Mouse (Mus musculus) neural tube, embryonic 13.5 days (tissue): ENCODE results near the gene Snd1. TPM values are rescaled to one million over a fixed set of nuclear protein-coding genes. Genes with fewer than 3 reads are reported as not detected.

Source experiments
- ATAC-seq: fragments of 200-750 bp; cut with Nextera tagmentation; 2 replicates; pipeline ENCODE4 v1.8.0; 2017; ENCODE audit warnings: low read depth, mild to moderate bottlenecking, moderate TSS enrichment, moderate library complexity
- H3K27ac ChIP-seq: fragments of 300-500 bp; sonication (generic); replicated peaks from 2 replicates; pipeline ENCODE4 v1.5.1; 2015; ENCODE audit warnings: moderate library complexity, mild to moderate bottlenecking, inconsistent platforms
- H3K27me3 ChIP-seq: fragments of 300-500 bp; sonication (generic); 2 replicates; pipeline ENCODE4 v1.6.1; 2015; ENCODE audit warnings: mild to moderate bottlenecking, inconsistent platforms
- H3K36me3 ChIP-seq: fragments of 300-500 bp; sonication (generic); 2 replicates; pipeline ENCODE4 v1.6.1; 2015; ENCODE audit warnings: mild to moderate bottlenecking, inconsistent platforms
- H3K4me1 ChIP-seq: fragments of 300-500 bp; sonication (generic); replicated peaks from 2 replicates; pipeline ENCODE4 v1.6.1; 2015; ENCODE audit warnings: inconsistent platforms
- H3K4me2 ChIP-seq: fragments of 300-500 bp; sonication (generic); 2 replicates; pipeline ENCODE4 v1.6.1; 2015; ENCODE audit warnings: inconsistent platforms, mild to moderate bottlenecking, moderate library complexity
- H3K4me3 ChIP-seq: fragments of 300-500 bp; sonication (generic); 2 replicates; pipeline ENCODE4 v1.5.1; 2015; ENCODE audit warnings: mild to moderate bottlenecking, inconsistent platforms
- H3K9ac ChIP-seq: fragments of 300-500 bp; sonication (generic); 2 replicates; pipeline ENCODE4 v1.6.1; 2015; ENCODE audit warnings: moderate library complexity, mild to moderate bottlenecking, inconsistent platforms
- H3K9me3 ChIP-seq: fragments of 300-500 bp; sonication (generic); 2 replicates; pipeline ENCODE4 v1.6.1; 2016; ENCODE audit warnings: inconsistent platforms
- WGBS: fragments of 180-500 bp; shearing (Covaris S2); methylation state at CpG from one replicate; pipeline ENCODE4 v1.1.7; 2015; 5-methylcytosine and 5-hydroxymethylcytosine counted together
- polyA plus RNA-seq: library from polyadenylated mRNA; unstranded; fragments of >200 nt; fragmentation: Nextera tagmentation; extraction: Ambion mirVana; gene quantifications from 2 replicates; pipeline ENCODE4 v1.2.1, GENCODE M21; 2015

Gene Snd1
- polyA plus RNA-seq, 1 experiment from 2014 or later = 77.5 TPM

DNA sequence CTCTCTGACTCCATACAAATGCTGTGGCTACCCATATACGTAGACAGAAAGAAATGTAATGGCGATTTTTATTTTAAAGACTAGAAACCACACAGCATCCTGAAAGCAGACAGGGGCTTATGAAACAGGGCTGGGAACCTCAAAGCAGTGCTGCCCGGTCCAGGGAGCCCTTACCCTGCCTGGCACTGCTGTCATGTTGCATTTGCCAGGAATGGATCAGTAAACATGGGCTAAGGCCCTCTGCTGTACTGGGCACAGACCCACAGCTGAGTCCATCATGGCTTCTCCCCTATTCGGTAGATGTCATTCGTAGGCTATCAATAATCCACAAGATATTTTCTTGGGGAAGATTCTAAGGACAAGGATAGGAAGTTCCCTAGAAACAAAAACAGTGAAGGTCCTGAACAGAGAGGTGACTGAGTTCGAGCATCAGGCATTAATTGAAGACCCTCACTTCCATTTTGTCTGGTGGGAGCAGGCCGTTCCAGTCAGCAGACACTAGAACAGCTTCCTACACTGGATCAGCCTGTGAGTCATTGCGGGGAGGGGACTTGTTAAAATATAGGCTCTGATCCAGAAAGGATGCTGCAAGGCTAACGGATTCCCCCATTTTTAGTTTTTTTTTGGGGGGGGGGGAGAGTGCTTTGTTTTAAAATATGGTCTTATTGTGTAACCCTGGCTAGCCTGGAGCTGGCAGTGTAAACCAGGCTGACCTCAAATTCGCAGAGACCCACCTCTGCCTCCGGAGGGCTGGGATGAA is 422.6 kb downstream of the Snd1 start:
- Histone ChIP-seq H3K27me3 (0 out of 2 replicates have a peak, but pooled peaks cover 3% of the 10 kb centered on the region), H3K36me3 (no peaks in the 10 kb centered on the region), H3K27ac (0 out of 2 replicates have a peak overlapping the region, but pooled peaks have one; percentile 2), H3K4me1 (peaks cover 45% of the 10 kb centered on the region), H3K4me3 (no peak overlapping the region), H3K9ac (no peak overlapping the region), H3K9me3 (no peaks in the 10 kb centered on the region), H3K4me2 (no peak overlapping the region)
- ATAC-seq = peak; percentile 26; the same call in 1 of the 2 replicates
- 54% methylated on average over 11 of the region's 11 CpGs for WGBS

DNA sequence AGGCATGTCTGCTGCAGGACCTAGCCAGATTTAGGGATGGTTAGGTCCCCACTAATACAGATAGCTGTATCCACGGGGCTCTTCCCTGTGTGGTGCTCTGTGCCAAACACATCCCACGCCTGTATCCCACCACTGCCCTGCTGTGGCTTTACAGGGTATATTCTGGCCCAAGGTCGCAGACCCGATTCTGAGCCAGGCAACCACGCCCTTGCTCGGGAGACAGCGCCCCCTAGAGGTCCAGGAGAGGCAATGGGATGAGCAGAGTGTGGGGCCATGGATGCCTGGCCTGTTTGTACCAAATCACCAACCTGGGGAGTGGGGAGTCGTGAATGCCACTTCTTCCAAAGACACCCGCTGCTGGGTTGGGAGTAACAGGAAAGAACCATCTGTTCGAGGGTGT is 423.9 kb downstream of the Snd1 start:
- Histone ChIP-seq H3K27ac (no peak overlapping the region), H3K4me2 (no peak overlapping the region), H3K9ac (no peak overlapping the region), H3K4me1 (peaks cover 41% of the 10 kb centered on the region), H3K36me3 (no peaks in the 10 kb centered on the region), H3K9me3 (no peaks in the 10 kb centered on the region), H3K4me3 (no peak overlapping the region), H3K27me3 (0 out of 2 replicates have a peak, but pooled peaks cover under 1% of the 10 kb centered on the region)
- ATAC-seq = no peak
- WGBS = 16% methylated on average over 10 of the region's 10 CpGs

DNA sequence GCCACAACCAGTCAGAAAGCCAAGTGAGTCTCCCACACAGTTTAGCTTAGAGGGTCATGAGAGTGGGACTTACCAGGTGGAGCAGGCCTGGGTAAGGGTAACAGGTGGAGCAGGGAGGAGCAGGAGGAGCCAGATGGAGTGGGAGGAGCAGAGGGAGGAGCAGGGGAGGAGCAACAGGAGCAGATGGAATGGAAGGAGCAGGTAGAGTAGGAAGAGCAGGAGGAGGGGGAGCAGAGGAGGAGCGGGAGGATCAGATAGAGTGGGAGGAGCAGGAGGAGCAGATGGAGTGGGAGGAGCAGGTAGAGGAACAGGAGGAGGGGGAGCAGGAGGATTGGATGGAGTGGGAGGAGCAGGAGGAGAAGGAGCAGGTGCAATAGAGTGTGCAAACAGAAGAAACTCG is 427.6 kb downstream of the Snd1 start:
- ATAC-seq = no peak
- Histone ChIP-seq H3K36me3 (no peaks in the 10 kb centered on the region), H3K27me3 (no peaks in the 10 kb centered on the region)

DNA sequence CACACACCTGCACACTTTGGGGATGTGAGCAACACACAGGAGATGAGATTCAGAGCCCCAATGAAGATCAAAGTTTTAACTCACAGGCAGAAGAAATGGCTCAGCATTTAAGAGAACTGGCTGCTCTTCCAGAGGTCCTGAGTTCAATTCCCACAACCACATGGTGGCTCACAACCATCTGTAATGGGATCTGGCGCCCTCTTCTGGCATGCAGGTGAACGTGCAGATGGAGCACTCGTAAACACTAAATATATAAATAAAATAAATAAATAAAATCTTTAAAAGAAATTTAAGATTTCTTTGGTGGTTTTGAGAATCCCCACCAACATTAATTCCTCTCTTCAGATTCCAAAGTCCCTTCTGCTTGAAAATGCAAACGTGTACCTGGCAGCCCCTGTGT is 429.5 kb downstream of the Snd1 start:
- Histone ChIP-seq H3K4me2 (no peak overlapping the region), H3K9me3 (no peaks in the 10 kb centered on the region), H3K9ac (no peak overlapping the region), H3K27me3 (no peaks in the 10 kb centered on the region), H3K4me3 (no peak overlapping the region), H3K36me3 (no peaks in the 10 kb centered on the region), H3K4me1 (peaks cover 13% of the 10 kb centered on the region), H3K27ac (no peak overlapping the region)
- 69% methylated on average over 4 of the region's 4 CpGs for WGBS
- ATAC-seq = no peak

More for the DNA sequence above, 427.6 kb downstream of the Snd1 start:
- no peaks in the 10 kb centered on the region for H3K9me3 ChIP-seq
- WGBS = 56% methylated on average over 2 of the region's 2 CpGs
- H3K4me2 ChIP-seq = no peak overlapping the region
- no peak overlapping the region for H3K9ac ChIP-seq
- H3K4me3 ChIP-seq = no peak overlapping the region
- peaks cover 24% of the 10 kb centered on the region for H3K4me1 ChIP-seq
- H3K27ac ChIP-seq = no peak overlapping the region

DNA sequence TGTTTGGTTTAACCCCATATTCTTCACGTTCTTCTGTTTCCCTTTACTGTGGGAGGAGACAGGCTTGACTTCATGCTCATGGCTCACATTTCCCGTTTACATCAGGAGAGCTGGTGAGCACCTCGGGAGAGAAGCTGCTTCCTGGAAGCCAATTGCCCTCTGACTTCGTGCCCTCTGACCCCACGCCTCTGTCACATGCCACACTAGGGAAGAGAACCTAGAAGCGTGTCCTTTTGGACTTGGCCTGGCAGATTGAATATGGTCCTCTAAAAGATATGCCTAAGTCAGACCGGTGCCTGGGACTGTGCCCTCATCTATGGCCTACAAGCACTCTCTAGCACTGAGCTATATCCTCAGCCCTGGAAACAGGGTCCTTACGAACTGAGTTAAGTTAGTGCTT is 430.4 kb downstream of the Snd1 start:
- Histone ChIP-seq H3K27ac (no peak overlapping the region), H3K4me2 (no peak overlapping the region), H3K9me3 (no peaks in the 10 kb centered on the region), H3K27me3 (no peaks in the 10 kb centered on the region), H3K9ac (no peak overlapping the region), H3K36me3 (no peaks in the 10 kb centered on the region), H3K4me1 (peaks cover 13% of the 10 kb centered on the region), H3K4me3 (no peak overlapping the region)
- no peak for ATAC-seq
- 78% methylated on average over 8 of the region's 8 CpGs for WGBS

DNA sequence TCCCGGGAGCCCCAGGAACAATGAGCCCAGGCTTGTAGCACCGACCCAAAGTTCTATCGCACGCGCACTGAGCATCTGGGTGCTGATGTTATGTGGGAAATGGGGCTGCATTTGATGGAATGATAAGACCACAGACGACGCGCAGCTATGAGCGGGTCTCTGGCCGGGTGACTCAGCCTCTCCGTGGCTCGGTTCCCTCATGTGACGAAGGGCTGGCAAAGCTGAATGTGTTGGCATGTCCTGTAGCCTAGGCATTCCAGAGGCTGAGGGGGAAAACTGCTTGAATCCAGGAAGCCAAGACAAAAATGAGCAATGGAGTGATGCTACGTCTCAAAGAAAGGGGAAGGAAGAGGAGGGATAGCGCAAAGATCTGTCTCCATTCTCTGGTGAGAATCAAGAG is 434.9 kb downstream of the Snd1 start:
- no peak overlapping the region for H3K9ac ChIP-seq
- ATAC-seq = no peak
- no peak overlapping the region for H3K4me2 ChIP-seq
- H3K27me3 ChIP-seq = no peaks in the 10 kb centered on the region
- WGBS = 84% methylated on average over 15 of the region's 15 CpGs
- no peaks in the 10 kb centered on the region for H3K36me3 ChIP-seq
- H3K4me3 ChIP-seq = no peak overlapping the region
- no peaks in the 10 kb centered on the region for H3K9me3 ChIP-seq
- peaks cover 13% of the 10 kb centered on the region for H3K4me1 ChIP-seq
- no peak overlapping the region for H3K27ac ChIP-seq

DNA sequence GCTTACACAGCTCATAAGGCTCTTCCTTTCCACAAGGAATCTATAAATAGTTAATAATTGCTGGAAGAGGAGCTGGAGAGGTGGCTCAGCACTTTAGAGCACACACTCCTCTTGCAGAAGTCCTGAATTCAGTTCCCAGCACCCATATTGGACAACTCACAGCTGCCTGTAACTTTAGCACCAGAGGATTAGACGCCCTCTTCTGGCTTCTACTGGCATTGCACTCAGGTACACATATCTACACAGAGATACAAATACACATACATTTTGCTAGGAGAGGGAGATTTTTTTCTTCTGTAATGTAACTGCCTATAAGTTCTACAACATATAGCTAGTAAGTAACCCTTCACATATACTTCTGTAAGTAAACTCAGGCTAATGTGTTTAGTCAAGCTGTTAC is 440.0 kb downstream of the Snd1 start:
- Histone ChIP-seq H3K4me3 (no peak overlapping the region), H3K9me3 (no peaks in the 10 kb centered on the region), H3K36me3 (no peaks in the 10 kb centered on the region), H3K4me1 (peaks cover 5% of the 10 kb centered on the region; the same call in 1 of the 2 replicates), H3K27ac (no peak overlapping the region), H3K9ac (no peak overlapping the region), H3K27me3 (no peaks in the 10 kb centered on the region), H3K4me2 (no peak overlapping the region)
- WGBS = 36% methylated on average over 1 of the region's 1 CpGs
- ATAC-seq = no peak

DNA sequence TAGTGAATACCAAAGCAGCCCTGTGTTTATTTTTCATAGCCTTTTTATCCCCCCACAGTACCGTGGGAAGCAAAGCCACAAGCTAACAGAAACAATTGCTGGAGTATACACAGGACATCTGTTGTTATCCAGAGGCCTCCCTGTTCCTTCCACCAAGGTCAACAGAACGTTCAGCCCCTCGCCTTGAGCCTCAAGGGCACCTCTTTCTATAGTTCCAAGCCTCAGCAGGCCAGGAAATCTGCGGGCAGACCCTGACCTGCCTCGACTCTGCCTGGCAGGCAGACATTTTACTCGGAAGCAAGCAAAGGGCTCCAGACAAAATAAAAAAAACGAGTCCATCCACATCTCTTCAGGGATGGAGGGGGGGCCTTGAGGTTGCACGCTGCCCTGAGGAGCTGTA is 441.7 kb downstream of the Snd1 start:
- no peak overlapping the region for H3K4me3 ChIP-seq
- 0 out of 2 replicates have a peak, but pooled peaks have one; percentile 27 for ATAC-seq

DNA sequence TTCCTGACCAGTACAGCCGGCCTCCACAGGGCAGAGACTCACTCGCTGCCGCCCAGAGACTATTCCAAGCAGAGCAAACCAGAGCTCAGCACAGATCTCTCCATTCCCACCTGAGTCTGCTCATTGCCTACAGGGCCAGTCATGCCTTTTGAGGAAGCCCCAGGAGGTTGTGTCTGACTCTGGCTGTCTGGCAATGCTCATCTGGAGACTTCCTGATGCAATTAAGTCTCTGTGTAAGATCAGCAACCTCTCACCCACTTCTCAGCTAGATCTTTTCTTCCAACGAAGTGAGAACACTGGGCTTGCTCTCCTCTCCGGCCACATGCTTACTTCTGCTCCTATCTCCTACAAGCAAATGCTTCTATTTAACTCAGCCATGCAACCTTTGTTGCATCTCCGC is 444.4 kb downstream of the Snd1 start:
- WGBS = 71% methylated on average over 6 of the region's 6 CpGs
- Histone ChIP-seq H3K9ac (no peak overlapping the region), H3K9me3 (no peaks in the 10 kb centered on the region), H3K4me3 (no peak overlapping the region), H3K36me3 (no peaks in the 10 kb centered on the region), H3K27me3 (no peaks in the 10 kb centered on the region), H3K4me2 (no peak overlapping the region), H3K27ac (no peak overlapping the region), H3K4me1 (peaks cover 16% of the 10 kb centered on the region; the same call in 1 of the 2 replicates)
- no peak for ATAC-seq

More for the DNA sequence above, 441.7 kb downstream of the Snd1 start:
- 64% methylated on average over 8 of the region's 8 CpGs for WGBS
- no peaks in the 10 kb centered on the region for H3K9me3 ChIP-seq
- no peak overlapping the region for H3K27ac ChIP-seq
- H3K4me2 ChIP-seq = no peak overlapping the region
- no peaks in the 10 kb centered on the region for H3K27me3 ChIP-seq
- H3K4me1 ChIP-seq = peaks cover 5% of the 10 kb centered on the region; the same call in 1 of the 2 replicates
- no peak overlapping the region for H3K9ac ChIP-seq
- no peaks in the 10 kb centered on the region for H3K36me3 ChIP-seq

DNA sequence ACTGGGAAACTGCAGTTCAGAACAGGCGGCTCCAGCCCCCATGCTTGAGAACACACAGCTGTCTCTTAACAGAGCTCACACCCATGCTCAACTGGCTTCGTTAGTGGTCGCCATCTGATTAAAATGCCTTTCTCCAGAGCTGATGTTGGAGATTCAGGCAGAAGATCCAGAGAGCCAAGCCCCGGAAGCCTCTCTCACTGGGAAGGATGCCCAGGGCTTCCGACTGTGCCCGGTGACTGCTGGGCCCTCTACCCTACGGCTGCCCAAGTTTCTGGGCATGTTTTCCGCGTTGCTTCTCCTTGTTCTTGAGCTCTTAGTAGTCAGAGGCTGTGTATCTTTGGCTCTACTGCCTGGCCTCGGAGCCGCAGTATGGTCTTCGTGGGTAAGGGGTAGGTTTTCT is 447.4 kb downstream of the Snd1 start:
- peaks cover 16% of the 10 kb centered on the region; the same call in 1 of the 2 replicates for H3K4me1 ChIP-seq
- WGBS = 92% methylated on average over 12 of the region's 12 CpGs
- no peaks in the 10 kb centered on the region for H3K9me3 ChIP-seq
- no peak overlapping the region for H3K4me3 ChIP-seq
- no peak for ATAC-seq
- no peak overlapping the region for H3K27ac ChIP-seq
- no peak overlapping the region for H3K9ac ChIP-seq
- H3K36me3 ChIP-seq = no peaks in the 10 kb centered on the region
- no peak overlapping the region for H3K4me2 ChIP-seq
- H3K27me3 ChIP-seq = no peaks in the 10 kb centered on the region

DNA sequence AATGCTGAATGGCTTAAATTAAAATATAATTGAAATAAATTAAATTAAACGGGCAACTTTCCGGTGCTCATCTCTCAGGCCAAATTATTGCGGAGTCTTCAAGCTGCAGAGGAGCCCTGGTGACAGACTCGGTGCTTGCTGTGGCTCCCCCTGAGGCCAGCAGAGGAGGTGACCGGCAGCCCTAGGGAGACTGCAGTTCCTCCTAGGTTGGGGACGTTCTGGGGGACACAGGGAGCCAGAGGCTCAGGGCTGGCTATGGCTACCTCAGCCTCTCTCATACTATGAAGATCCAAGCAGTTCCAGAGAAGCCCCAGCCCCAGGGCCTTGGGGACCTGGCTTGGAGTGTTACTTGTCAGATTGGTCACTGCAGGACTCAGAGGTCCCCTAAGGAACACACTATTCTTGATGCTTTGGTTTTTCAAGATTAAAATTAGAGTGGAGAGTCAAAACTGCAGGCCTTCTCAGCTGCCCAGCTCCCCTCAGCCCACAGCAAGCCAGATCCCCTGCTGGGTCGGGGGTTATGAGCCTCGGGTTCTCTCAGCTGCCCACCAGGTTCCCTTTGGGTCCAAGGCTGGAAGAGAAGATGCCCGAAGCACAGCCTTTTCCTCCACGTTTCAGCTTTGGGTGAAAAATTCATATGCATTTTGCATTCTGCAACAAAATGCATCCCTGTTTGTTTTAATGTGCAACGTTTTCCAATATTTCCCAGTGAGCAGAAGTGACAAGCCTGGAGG is 448.3 kb downstream of the Snd1 start:
- no peak overlapping the region for H3K4me2 ChIP-seq
- 0 out of 2 replicates have a peak, but pooled peaks have one; percentile 27 for ATAC-seq
- H3K9me3 ChIP-seq = no peaks in the 10 kb centered on the region
- no peak overlapping the region for H3K9ac ChIP-seq
- peaks cover 16% of the 10 kb centered on the region; the same call in 1 of the 2 replicates for H3K4me1 ChIP-seq
- 76% methylated on average over 11 of the region's 11 CpGs for WGBS
- H3K27me3 ChIP-seq = no peaks in the 10 kb centered on the region
- H3K27ac ChIP-seq = no peak overlapping the region
- H3K36me3 ChIP-seq = no peaks in the 10 kb centered on the region
- H3K4me3 ChIP-seq = no peak overlapping the region

DNA sequence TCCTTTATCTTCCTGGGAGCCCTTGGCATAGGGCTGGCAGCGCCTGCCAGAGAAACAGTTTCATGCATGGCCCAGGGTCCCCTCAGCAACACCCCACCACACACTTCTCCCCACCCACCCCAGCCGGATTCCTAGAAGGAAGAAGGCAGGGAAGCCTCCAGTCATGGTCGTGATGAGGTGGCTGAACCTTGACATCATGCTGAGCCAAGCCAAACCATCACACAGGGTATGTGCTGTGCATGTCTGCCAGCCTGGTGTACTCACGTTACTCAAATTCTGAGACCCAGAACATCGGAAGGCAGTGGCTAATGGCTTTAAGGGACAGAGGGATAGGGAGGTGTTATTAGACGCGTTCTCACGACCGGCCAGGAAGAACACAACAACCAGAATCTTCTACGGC is 448.9 kb downstream of the Snd1 start:
- peaks cover 16% of the 10 kb centered on the region; the same call in 1 of the 2 replicates for H3K4me1 ChIP-seq
- H3K9me3 ChIP-seq = no peaks in the 10 kb centered on the region
- H3K27ac ChIP-seq = no peak overlapping the region
- H3K9ac ChIP-seq = no peak overlapping the region
- no peak overlapping the region for H3K4me3 ChIP-seq
- no peaks in the 10 kb centered on the region for H3K36me3 ChIP-seq
- 75% methylated on average over 10 of the region's 10 CpGs for WGBS
- H3K27me3 ChIP-seq = no peaks in the 10 kb centered on the region
- ATAC-seq = peak; percentile 72
- peak overlapping the region; percentile 26 for H3K4me2 ChIP-seq
